Mouse (Mus musculus) liver, adult (tissue): Measurements from ENCODE around the gene Erich4.

ENCODE experiments used
- GATA4 ChIP-seq: IDR thresholded peaks from 2 replicates; pipeline ENCODE4 v1.6.1; 2014; ENCODE audit warnings: mild to moderate bottlenecking, low read length; ENCODE audit not compliant: insufficient replicate concordance

Gene Erich4

DNA sequence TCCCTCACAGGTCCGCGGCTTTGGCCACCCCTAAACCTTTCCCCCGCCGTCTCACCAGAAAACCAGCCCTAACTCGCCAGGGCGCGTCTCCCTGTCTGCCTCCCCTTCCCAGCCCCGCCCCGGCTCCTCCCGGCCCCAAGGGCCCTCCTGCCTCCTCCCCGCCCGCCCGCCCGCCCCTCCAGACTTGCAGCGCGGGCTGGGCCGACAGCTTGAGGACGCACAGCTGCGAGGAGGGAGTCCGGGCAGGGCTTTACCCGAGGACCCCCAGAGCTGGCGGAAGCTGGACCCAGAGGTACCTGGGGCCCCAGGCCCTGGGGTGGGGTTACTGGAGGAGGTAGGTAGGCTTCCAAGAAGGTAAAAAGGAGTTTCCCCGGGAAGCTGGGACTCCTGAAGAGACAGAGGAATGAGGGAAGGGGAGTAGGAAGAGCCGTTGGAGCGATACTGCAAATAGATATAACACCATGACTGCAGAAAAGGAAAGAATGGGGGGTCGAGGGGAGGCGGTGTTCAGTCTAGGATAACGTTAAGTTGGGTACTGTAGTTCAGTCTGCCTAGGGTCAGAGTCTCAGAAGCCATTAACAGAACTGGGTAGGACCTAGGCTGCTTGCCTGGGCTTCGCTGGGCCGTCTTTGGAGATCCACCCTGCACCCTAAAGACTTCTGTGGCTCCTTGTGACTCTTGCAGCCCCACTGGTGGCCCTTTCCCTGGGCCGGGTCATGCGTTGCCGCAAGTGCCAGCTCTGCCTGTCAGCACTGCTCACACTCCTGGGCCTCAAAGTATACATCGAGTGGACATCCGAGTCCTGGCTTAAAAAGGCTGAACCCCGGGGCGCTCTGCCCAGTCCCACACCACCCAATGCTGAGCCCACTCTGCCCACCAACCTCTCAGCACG is 12.0 kb upstream of the Erich4 start:
- TF ChIP-seq GATA4, result no peak

DNA sequence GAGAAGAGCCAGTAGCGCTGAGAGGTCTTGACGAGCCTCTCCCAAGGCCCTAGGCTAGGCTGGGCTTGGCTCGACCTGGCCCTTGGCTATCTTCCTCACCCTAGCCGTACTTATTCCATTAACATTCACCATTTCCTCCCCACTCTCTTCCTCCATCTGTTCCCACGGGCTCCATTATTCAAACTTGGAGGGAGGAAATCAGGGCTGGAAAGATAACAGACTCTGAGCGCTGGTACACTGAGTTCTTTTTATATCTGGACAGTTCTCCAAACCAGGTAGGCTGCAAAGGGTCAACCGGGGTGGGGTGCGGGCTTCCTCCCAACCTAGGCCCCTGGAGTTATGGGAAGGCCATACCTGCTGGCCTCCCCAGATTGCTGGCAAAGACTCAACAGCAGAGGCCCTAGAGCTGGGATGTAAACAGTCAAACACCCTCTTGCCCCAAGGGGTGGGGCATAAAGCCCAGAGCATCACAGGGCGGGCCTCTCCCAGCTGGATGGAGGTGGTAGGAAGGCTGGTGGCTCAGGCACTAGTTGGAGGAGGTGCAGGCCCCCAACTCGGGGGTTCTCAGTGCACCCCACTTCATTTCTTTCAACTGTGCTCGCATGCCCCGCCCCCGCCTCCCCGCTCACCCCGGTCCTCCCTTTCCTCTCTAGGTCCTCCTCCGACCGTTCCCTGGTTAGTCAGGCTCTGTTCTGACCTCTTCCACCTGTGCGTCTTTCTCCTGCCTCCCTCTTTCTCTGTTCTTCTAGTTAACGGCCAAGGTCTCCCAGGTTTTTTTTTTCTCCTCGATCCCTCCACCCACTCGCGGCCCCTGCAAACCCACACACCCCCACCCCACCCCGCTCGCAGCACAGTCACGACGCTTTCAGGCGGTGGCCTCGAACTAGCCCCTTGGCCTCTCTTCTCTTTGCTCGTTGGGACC is 11.1 kb upstream of the Erich4 start, which contains the start of gene B3gnt8:
B3gnt8 (plus strand) TSS at position 146 of the 922 bp plus-strand sequence.
- TF ChIP-seq GATA4, result no peak

- TF ChIP-seq GATA4, result no peak
Measured at GRCm38 (mm10) chr7:25625594-25626250, 10.0 kb upstream of the Erich4 start.

DNA sequence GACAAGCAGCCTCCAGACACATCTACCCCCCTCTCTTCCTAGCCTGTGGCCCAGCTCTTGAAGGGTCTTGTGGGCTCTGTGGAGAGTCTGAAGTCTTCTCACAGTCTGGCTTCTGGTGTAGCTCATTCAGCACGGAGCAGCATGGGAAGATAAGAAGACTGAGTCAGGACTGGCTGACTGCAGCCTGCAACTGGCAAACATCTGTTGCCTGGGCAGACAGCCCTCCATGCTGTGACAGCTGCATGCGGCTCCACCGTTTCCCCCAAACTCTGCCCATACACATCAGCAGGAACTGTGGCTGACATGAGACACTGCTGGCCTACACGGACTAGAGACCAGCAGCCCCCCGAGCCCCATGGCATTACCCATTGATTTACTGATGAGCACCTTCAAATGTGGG is 9.2 kb upstream of the Erich4 start:
- TF ChIP-seq GATA4, result no peak

DNA sequence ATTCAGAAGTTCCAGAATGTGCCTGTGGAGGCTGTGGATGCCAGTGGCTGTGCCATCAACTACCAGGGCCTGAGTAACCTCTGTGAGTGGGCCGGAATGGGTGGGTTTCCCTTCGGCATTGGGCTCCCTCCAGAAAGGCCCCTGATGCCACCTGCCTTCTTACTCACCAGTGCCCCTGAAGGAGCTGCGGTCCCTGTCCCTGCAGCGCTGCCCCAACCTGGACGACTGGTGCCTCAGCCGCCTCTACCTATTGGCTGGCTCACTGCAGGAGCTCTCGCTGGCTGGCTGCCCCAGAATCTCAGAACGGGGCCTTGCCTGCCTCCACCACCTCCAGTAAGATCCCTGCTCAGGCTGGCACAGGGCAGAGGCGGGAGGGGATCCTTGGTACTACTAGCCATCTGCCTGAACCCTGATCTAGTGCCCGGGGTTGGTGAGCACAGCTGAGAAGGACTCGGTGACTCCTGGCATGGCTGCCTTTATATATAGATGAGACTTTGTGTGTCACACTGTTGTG is 8.2 kb upstream of the Erich4 start:
- TF ChIP-seq GATA4, result no peak

DNA sequence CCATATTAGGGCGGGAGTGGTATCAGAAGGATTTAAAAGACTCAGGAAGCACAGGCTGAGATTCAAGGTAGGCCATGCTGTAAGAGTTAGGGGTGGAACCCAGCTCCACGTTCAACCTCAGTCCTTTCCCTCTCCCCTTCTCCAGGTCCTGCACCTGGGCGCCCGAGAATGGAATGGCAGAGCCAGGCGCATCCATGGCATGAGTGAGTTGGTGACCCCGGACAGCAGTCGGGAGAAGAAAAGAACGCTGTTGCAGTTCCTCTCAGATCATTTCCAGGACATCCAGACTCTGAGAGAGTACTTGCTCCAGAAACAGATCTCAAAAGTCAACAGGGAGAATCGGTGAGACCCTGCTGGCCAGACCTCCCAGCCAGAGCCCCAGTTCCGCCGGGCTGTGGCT is 5.1 kb upstream of the Erich4 start:
- TF ChIP-seq GATA4, result no peak

GRCm38 (mm10) chr7:25620101-25620500 is 4.4 kb upstream of the Erich4 start:
- TF ChIP-seq GATA4, result no peak

DNA sequence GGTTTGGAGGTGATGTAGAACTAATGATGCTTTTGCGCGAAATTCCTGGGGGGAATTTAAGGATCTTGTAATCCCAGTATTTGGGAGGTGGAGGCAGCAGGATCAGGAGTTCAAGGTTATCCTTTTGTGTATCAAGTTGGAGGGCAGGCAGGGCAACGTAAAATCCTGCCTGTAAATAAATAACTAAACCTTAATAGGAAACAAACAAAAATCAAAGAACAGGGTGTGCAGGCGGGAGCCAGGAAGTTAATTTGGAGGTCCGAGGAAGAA is 4.0 kb upstream of the Erich4 start:
- no peak for TF ChIP-seq GATA4

DNA sequence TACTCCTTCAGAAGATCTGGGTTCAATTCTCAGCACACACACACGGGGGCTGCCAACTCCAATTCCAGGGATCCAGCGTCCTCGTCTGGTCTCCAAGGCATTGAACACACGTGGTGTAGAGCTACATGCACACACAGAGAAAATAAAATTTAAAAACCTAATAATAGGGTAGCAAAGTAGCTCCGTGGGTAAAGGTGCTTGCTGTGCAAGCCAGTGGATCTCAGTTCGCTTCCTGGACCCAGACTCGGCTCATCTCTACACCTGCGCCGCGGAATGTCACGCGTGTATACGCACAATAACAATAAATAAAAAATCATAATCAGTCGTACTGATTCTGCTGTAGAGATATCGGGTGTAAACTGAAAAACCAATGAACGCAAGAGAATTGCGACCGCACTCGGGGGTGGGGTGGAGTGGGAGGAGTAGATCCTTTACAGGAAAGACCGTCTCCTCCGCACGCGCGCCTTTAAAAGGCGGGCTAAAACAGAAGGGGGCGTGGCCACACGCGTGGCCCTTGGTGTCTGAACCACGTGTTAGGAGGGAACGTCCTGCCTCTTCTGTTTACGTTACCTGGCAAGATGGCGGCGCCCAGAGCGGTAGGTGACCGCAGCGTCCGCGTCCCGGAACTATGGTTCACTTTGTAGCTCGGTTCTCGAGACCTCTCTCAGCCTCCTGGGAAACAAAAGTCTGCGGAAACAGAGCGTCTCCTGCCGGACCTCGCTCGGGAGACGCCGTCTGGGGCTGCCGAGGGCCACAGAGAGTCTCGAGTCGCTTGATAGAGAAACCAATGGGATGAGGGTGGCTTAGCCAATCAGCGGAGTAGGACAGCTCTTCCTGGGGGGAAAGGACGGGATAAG is 3.4 kb upstream of the Erich4 start, which contains the start of gene Dmac2:
Dmac2 (plus strand) TSS at position 550 of the 857 bp plus-strand sequence.
- no peak for TF ChIP-seq GATA4

- TF ChIP-seq GATA4, result no peak
Measured at GRCm38 (mm10) chr7:25617376-25618160, 1.9 kb upstream of the Erich4 start.

- TF ChIP-seq GATA4, result no peak
Measured at GRCm38 (mm10) chr7:25614831-25615705, 624 bp downstream of the Erich4 start.

DNA sequence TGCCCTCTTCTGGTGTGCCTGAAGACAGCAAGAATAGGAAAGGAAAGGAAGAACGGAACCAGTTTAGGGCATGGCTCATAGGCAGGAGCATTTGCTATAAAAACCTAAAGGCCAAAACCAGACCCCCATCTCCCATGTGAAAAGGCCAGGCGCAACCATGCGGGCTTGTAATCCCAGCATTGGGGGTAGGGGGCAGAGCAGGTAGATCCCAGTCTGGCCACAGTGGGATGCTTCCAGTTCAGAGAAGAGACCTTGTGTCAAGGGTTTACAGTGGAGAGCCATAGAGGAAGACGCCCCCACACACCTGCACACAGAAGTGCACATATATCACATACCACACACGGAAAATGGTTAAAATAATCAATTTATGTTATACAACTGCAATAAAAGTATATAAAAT is 1.6 kb downstream of the Erich4 start:
- TF ChIP-seq GATA4, result no peak

DNA sequence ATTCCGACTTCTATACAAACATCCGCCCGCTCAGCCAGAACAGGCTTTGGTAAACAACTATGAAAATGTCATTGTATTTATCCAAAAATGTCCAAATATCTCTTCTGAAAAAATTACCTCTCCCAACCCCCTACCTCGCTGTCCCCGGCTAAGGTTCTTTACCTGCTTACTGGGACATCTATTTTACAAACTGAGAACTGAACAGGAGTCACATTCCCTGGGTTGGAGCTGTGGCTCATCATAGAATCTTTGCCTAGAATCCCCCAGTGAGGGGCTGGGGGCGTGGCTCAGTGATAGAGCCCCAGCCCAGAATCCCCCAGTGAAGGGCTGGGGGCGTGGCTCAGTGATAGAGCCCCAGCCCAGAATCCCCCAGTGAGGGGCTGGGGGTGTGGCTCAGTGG is 4.2 kb downstream of the Erich4 start:
- no peak for TF ChIP-seq GATA4

DNA sequence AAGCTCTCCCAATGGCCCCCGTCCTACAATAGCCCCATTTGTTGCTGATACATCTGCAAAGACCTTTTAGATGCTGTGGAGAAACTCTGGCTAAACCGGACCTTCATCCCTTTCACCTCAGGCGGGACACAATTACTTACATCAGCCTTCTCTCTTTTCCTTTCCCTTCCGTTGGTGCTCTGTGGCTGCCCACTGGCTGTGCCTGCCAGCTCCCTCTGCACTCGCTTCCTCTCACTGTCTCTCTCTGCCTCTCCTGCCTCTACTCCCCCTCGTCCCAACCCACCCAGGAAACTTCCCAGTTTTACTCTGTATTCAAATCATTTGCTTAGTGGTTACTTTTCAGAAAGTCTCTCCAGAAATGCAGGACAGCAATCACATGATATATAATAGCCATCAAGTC is 5.6 kb downstream of the Erich4 start:
- no peak for TF ChIP-seq GATA4
